Mouse (Mus musculus): Measurements from ENCODE around the gene Creb3l4. TPM values are rescaled to one million over a fixed set of nuclear protein-coding genes. Genes with fewer than 3 reads are reported as not detected.

The Creb3l4 gene
- total and polyA plus RNA-seq, 2 experiments from 2014 or later: 0.21 to 1.4 TPM

DNA sequence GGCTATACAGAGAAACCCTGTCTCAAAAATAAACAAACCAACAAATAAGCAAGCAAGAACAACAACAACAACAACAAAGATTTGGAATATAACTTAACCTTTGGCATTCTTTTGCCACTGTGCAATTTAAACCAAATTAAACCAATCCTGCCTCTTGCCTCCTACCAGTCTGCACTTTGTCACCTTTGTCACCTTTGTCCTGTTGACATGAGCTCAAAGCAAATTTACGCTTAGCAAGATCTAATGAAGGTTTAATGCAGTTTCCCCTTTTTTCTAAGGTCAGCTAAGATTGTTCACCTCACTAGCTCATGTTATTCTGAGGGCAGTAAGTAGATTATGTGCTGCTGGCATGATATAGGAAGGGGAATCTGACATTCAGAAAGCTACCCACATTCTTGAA is 45.8 kb downstream of the Creb3l4 start:
- TF ChIP-seq CTCF (IDR thresholded peaks at IDR 0.05; ENCODE audit: low read depth): no peak
- WGBS: 95% methylated on average over 1 of the region's 1 CpGs

DNA sequence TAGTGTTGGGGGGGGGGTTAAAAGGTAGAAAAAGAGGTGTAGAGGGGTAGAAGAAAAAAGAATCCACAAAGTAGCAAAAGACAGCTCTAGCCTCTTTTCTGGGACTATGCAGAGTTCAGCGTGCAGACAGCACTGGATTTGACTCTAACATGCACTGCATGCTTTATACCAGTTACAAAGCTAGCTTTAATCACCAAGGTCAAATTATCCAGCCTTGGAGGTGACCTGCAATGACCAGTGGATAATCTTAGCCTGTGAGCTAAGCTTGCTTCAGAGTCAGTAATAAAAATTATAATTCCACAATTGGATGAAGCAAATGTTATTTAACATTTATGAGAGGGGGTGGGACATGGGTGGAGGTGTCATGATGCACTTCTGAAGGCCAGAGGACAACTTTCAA is 47.7 kb downstream of the Creb3l4 start:
- no peak for TF ChIP-seq CTCF (IDR thresholded peaks at IDR 0.05; ENCODE audit: low read depth)
- 73% methylated on average over 1 of the region's 1 CpGs for WGBS
- H3K4me1 ChIP-seq (ENCODE audit: insufficient read depth, low read length): no peaks in the 10 kb centered on the region

More for the DNA sequence above, 45.8 kb downstream of the Creb3l4 start:
- DNase-seq (ENCODE audit: low spot score) (no peak), ATAC-seq (no peak)
- no peaks in the 10 kb centered on the region for H3K4me1 ChIP-seq (ENCODE audit: insufficient read depth, low read length)
- H3K36me3 ChIP-seq (ENCODE audit: insufficient read depth, low read length): no peaks in the 10 kb centered on the region
- H3K4me2 ChIP-seq (ENCODE audit: low read depth, low read length): no peak overlapping the region
- H3K27ac ChIP-seq: no peak overlapping the region
- H3K4me3 ChIP-seq (ENCODE audit: low read length): no peak overlapping the region
- H3K27me3 ChIP-seq (ENCODE audit: insufficient read depth, low read length): no peaks in the 10 kb centered on the region
- H3K9me3 ChIP-seq (ENCODE audit: low read length): no peaks in the 10 kb centered on the region
- no peak overlapping the region for H3K9ac ChIP-seq (replicated peaks; ENCODE audit: low read length)

DNA sequence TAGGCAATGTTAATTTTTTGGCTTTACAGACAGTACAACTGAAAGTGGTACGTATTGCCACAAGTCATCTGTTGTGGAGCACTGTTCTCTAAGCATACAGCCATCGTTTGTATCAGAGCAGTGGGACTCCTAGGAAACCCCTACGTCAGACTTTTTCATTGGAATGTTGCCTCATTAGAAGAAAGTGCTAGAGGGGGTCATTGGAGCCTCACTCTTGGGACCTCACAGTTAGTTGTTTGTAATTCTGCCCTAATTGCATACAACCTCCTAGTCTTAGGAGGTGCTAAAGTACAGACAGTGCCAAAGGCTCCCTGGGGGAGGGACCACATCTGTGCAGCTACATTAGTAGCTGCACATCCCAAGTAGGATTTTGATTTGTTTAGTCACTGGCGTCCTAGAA is 48.6 kb downstream of the Creb3l4 start:
- no peak for ATAC-seq
- WGBS: 57% methylated on average over 4 of the region's 4 CpGs

More for the DNA sequence above, 47.7 kb downstream of the Creb3l4 start:
- Histone ChIP-seq H3K27ac (no peak overlapping the region), H3K4me2 (ENCODE audit: low read depth, low read length) (no peak overlapping the region), H3K27me3 (ENCODE audit: insufficient read depth, low read length) (no peaks in the 10 kb centered on the region), H3K4me3 (ENCODE audit: low read length) (no peak overlapping the region), H3K36me3 (ENCODE audit: insufficient read depth, low read length) (no peaks in the 10 kb centered on the region), H3K9me3 (ENCODE audit: low read length) (no peaks in the 10 kb centered on the region), H3K9ac (replicated peaks; ENCODE audit: low read length) (no peak overlapping the region)
- DNase-seq (ENCODE audit: low spot score) (no peak), ATAC-seq (no peak)

GRCm38 (mm10) chr3:90190859-90191510 is 52.3 kb downstream of the Creb3l4 start:
- WGBS: 72% methylated on average over 11 of the region's 11 CpGs
- no peak for DNase-seq (ENCODE audit: low spot score)

More for the DNA sequence above, 48.6 kb downstream of the Creb3l4 start:
- no peak overlapping the region for H3K27ac ChIP-seq
- no peaks in the 10 kb centered on the region for H3K27me3 ChIP-seq (ENCODE audit: insufficient read depth, low read length)
- no peak overlapping the region for H3K4me3 ChIP-seq (ENCODE audit: low read length)
- H3K4me1 ChIP-seq (ENCODE audit: insufficient read depth, low read length): no peaks in the 10 kb centered on the region
- no peak overlapping the region for H3K4me2 ChIP-seq (ENCODE audit: low read depth, low read length)
- H3K9me3 ChIP-seq (ENCODE audit: low read length): no peaks in the 10 kb centered on the region
- DNase-seq (ENCODE audit: low spot score): no peak
- H3K9ac ChIP-seq (replicated peaks; ENCODE audit: low read length): no peak overlapping the region
- no peak for TF ChIP-seq CTCF (IDR thresholded peaks at IDR 0.05; ENCODE audit: low read depth)
- no peaks in the 10 kb centered on the region for H3K36me3 ChIP-seq (ENCODE audit: insufficient read depth, low read length)

More at GRCm38 (mm10) chr3:90190859-90191510, 52.3 kb downstream of the Creb3l4 start:
- H3K4me2 ChIP-seq (ENCODE audit: low read depth, low read length): no peak overlapping the region
- ATAC-seq: no peak
- H3K4me1 ChIP-seq (ENCODE audit: insufficient read depth, low read length): no peaks in the 10 kb centered on the region
- H3K27me3 ChIP-seq (ENCODE audit: insufficient read depth, low read length): no peaks in the 10 kb centered on the region
- no peaks in the 10 kb centered on the region for H3K9me3 ChIP-seq (ENCODE audit: low read length)
- no peak overlapping the region for H3K4me3 ChIP-seq (ENCODE audit: low read length)
- no peak overlapping the region for H3K9ac ChIP-seq (replicated peaks; ENCODE audit: low read length)
- H3K27ac ChIP-seq: no peak overlapping the region
- TF ChIP-seq CTCF (IDR thresholded peaks at IDR 0.05; ENCODE audit: low read depth): no peak
- no peaks in the 10 kb centered on the region for H3K36me3 ChIP-seq (ENCODE audit: insufficient read depth, low read length)

Small RNA genes lying within 50 kb of the gene (microRNA-seq; reads per million reads assigned to microRNA genes)
- gene Mir7012: 0 to 0.18 reads per million in 2 experiments

Other genes starting within 250 kb of the Creb3l4 start
- gene Hax1, start 244.7 kb downstream of the Creb3l4 start, total RNA-seq (2014; rRNA removed): 41.6 and 43.7 TPM in 2 replicates
- gene Hax1, start 244.7 kb downstream of the Creb3l4 start, polyA plus RNA-seq (2015; fragmentation: Nextera tagmentation; extraction: Ambion mirVana): 74.1 and 81.6 TPM in 2 replicates
- gene 4933434E20Rik, start 191.9 kb downstream of the Creb3l4 start, total RNA-seq (2014; rRNA removed): 95.6 and 110 TPM in 2 replicates
- 228 and 254 TPM in 2 replicates for gene 4933434E20Rik, start 191.9 kb downstream of the Creb3l4 start, polyA plus RNA-seq (2015; fragmentation: Nextera tagmentation; extraction: Ambion mirVana)
- 83.1 and 102 TPM in 2 replicates for gene Ubap2l, start 190.9 kb downstream of the Creb3l4 start, total RNA-seq (2014; rRNA removed)
- gene Ubap2l, start 190.9 kb downstream of the Creb3l4 start, polyA plus RNA-seq (2015; fragmentation: Nextera tagmentation; extraction: Ambion mirVana): 109 and 113 TPM in 2 replicates
- 136 and 142 TPM in 2 replicates for gene Tpm3, start 170.9 kb downstream of the Creb3l4 start, total RNA-seq (2014; rRNA removed)
- 300 and 302 TPM in 2 replicates for gene Tpm3, start 170.9 kb downstream of the Creb3l4 start, polyA plus RNA-seq (2015; fragmentation: Nextera tagmentation; extraction: Ambion mirVana)
- gene Nup210l, start 139.4 kb downstream of the Creb3l4 start, total RNA-seq (2014; rRNA removed): 0.52 and 0.65 TPM in 2 replicates
- 0.11 TPM in 2 replicates for gene Nup210l, start 139.4 kb downstream of the Creb3l4 start, polyA plus RNA-seq (2015; fragmentation: Nextera tagmentation; extraction: Ambion mirVana)
- gene Rps27, start 29.9 kb downstream of the Creb3l4 start, total RNA-seq (2014; rRNA removed): 2,630 and 2,808 TPM in 2 replicates
- 847 and 901 TPM in 2 replicates for gene Rps27, start 29.9 kb downstream of the Creb3l4 start, polyA plus RNA-seq (2015; fragmentation: Nextera tagmentation; extraction: Ambion mirVana)
- 5.9 and 14.8 TPM in 2 replicates for gene Rab13, start 29.8 kb downstream of the Creb3l4 start, total RNA-seq (2014; rRNA removed)
- gene Rab13, start 29.8 kb downstream of the Creb3l4 start, polyA plus RNA-seq (2015; fragmentation: Nextera tagmentation; extraction: Ambion mirVana): 20.6 and 23.5 TPM in 2 replicates
- 52.5 and 75.6 TPM in 2 replicates for gene Jtb, start 11.9 kb downstream of the Creb3l4 start, total RNA-seq (2014; rRNA removed)
- gene Jtb, start 11.9 kb downstream of the Creb3l4 start, polyA plus RNA-seq (2015; fragmentation: Nextera tagmentation; extraction: Ambion mirVana): 115 and 124 TPM in 2 replicates
- gene Slc39a1, start 4.7 kb upstream of the Creb3l4 start, total RNA-seq (2014; rRNA removed): 97.8 and 105 TPM in 2 replicates
- gene Slc39a1, start 4.7 kb upstream of the Creb3l4 start, polyA plus RNA-seq (2015; fragmentation: Nextera tagmentation; extraction: Ambion mirVana): 70.1 and 72.0 TPM in 2 replicates
- gene Crtc2, start 10.7 kb upstream of the Creb3l4 start, total RNA-seq (2014; rRNA removed): 12.7 and 27.0 TPM in 2 replicates
- 15.4 and 17.0 TPM in 2 replicates for gene Crtc2, start 10.7 kb upstream of the Creb3l4 start, polyA plus RNA-seq (2015; fragmentation: Nextera tagmentation; extraction: Ambion mirVana)
- gene Dennd4b, start 21.7 kb upstream of the Creb3l4 start, total RNA-seq (2014; rRNA removed): 38.8 and 48.4 TPM in 2 replicates
- gene Dennd4b, start 21.7 kb upstream of the Creb3l4 start, polyA plus RNA-seq (2015; fragmentation: Nextera tagmentation; extraction: Ambion mirVana): 5.4 and 5.9 TPM in 2 replicates
- gene Gatad2b, start 49.7 kb upstream of the Creb3l4 start, total RNA-seq (2014; rRNA removed): 31.5 and 32.1 TPM in 2 replicates
- gene Gatad2b, start 49.7 kb upstream of the Creb3l4 start, polyA plus RNA-seq (2015; fragmentation: Nextera tagmentation; extraction: Ambion mirVana): 13.7 and 14.2 TPM in 2 replicates
- gene Slc27a3, start 146.4 kb upstream of the Creb3l4 start, total RNA-seq (2014; rRNA removed): 85.1 and 87.2 TPM in 2 replicates
- gene Slc27a3, start 146.4 kb upstream of the Creb3l4 start, polyA plus RNA-seq (2015; fragmentation: Nextera tagmentation; extraction: Ambion mirVana): 28.3 and 30.3 TPM in 2 replicates
- gene Ints3, start 190.1 kb upstream of the Creb3l4 start, total RNA-seq (2014; rRNA removed): 58.1 and 71.7 TPM in 2 replicates
- gene Ints3, start 190.1 kb upstream of the Creb3l4 start, polyA plus RNA-seq (2015; fragmentation: Nextera tagmentation; extraction: Ambion mirVana): 19.9 and 20.4 TPM in 2 replicates
- gene Npr1, start 222.4 kb upstream of the Creb3l4 start, total RNA-seq (2014; rRNA removed): 3.5 and 6.2 TPM in 2 replicates
- gene Npr1, start 222.4 kb upstream of the Creb3l4 start, polyA plus RNA-seq (2015; fragmentation: Nextera tagmentation; extraction: Ambion mirVana): 2.8 TPM in 2 replicates
- 111 and 119 TPM in 2 replicates for gene Ilf2, start 232.6 kb upstream of the Creb3l4 start, total RNA-seq (2014; rRNA removed)
- 177 and 178 TPM in 2 replicates for gene Ilf2, start 232.6 kb upstream of the Creb3l4 start, polyA plus RNA-seq (2015; fragmentation: Nextera tagmentation; extraction: Ambion mirVana)
- 49.7 and 52.0 TPM in 2 replicates for gene Snapin, start 247.5 kb upstream of the Creb3l4 start, total RNA-seq (2014; rRNA removed)
- 102 and 106 TPM in 2 replicates for gene Snapin, start 247.5 kb upstream of the Creb3l4 start, polyA plus RNA-seq (2015; fragmentation: Nextera tagmentation; extraction: Ambion mirVana)

Data from hindbrain, postnatal 0 days (tissue).